Mouse (Mus musculus): ENCODE results near the gene Ptx4.

Ptx4 gene

GRCm38 (mm10) chr17:25120406-25120805 is at the start of gene Ptx4:
Gene Ptx4 (plus strand): TSS chr17:25120760.
- no peak for DNase-seq

GRCm38 (mm10) chr17:25076906-25077305 is 43.7 kb upstream of the Ptx4 start:
- DNase-seq = no peak

DNA sequence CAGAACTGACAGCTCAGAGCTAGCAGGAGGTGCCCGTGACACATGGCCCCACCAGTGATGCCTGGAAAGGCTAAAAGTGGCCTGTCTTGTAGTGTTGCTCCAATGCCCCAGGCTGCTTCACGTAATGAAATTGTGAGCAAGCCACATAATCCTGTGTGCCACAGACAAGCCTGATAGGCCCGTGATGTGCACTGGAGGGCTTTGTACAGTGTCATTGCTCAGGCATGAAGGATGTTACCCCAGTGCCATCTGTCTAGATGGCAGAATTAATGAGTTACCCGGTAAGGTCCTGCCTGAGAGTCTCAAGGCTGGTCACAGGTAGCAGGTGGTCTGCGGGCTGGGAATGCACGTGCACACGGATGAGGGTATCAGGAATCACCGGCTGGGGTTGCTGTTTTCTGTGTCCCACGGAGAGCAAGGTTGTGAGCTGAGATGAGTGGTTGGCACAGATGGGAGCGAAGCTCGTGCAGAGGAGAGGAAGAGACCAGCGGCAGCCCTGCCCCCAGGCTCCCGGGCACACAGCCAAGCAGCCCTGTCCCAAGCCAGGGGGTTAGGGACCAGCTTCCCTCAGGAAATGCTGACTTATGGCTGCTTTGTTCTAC is 42.7 kb upstream of the Ptx4 start:
- DNase-seq = no peak

DNA sequence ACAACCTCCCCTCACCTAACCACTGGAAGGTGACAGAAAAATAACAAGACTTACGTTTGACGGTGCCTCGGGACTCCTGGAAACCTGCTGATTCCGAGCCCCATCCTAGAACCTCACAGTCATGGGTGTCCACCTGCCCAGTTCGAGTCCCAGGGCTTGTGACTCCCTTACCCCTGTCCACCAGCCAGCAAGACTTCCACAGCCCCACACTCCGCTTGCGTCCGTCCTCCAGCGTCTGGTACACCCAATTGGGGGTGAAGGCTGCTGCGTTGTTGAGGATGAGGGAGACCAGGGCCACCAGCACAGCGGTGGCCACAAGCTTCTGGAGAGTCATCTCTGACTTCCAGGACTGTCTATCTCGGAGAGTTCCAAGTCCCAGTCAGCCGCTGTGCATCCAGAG is 40.4 kb upstream of the Ptx4 start:
- DNase-seq = no peak

- DNase-seq = no peak
These were observed 39.6 kb upstream of the Ptx4 start for GRCm38 (mm10) chr17:25080960-25081381.

- DNase-seq = no peak
These were observed 38.3 kb upstream of the Ptx4 start for GRCm38 (mm10) chr17:25082081-25082847.

DNA sequence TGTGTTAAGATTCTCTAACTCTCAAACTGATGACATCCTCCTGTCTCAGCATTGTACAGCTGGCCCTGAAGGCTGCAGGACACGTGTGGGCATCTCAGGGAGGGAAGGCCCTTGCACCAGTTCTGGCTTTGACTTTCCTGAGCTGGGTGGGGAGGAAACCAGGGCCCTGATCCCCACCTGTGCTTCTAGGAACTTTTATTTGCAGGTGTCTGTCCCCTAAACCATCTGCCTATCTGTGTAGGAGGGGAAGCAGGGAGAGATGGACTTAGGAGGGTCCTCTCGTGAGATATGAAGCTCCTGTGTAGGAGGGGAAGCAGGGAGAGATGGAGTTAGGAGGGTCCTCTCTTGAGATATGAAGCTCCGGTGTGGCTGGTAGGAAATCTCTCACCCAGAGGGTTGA is 37.7 kb upstream of the Ptx4 start:
- no peak for DNase-seq

DNA sequence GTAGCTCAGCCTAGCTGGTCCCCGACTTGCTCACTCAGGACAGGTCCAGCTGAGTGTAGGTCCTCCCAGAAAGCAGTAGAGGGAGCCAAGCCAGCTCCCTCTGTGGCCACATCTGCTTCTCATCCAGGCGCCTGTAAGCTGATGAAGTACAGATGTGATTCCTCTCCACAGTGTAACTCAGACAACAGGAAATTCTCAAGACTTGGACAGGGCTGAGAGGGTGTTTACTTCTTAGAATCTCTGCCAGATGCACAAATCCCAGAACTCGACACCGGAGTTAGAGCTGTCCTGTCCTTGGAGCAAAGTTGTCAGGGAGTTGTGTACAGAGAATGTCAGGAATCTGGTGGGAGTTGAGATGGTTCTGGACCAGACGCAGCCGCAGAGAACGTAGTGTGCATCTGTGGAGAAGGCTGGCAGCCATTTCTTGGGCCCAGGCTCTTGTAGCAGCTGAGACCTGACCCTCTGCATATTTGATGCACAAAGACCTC is 37.1 kb upstream of the Ptx4 start, which contains the start of gene Tmem204:
Gene Tmem204, minus strand, starts transcription at position 148 of the 488 bp plus-strand sequence.
- DNase-seq = no peak

- no peak for DNase-seq
These were observed 35.6 kb upstream of the Ptx4 start for GRCm38 (mm10) chr17:25084835-25085385.

DNA sequence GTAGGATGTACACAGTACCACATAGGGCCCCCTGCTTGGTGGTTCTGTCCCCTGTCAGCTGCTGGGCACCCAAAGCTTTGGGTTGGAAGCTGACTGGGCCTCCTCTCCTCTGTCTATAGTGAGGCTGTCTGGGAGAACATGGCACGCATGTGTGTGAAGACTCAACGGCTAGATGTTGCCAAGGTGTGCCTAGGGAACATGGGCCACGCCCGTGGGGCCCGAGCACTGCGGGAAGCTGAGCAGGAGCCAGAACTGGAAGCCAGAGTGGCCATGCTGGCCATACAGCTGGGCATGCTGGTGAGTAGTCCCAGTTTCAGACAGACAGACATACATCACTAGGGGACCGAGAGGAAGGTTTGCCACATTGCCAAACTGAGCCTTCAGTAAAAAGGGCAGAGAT is 33.8 kb upstream of the Ptx4 start:
- DNase-seq = no peak

DNA sequence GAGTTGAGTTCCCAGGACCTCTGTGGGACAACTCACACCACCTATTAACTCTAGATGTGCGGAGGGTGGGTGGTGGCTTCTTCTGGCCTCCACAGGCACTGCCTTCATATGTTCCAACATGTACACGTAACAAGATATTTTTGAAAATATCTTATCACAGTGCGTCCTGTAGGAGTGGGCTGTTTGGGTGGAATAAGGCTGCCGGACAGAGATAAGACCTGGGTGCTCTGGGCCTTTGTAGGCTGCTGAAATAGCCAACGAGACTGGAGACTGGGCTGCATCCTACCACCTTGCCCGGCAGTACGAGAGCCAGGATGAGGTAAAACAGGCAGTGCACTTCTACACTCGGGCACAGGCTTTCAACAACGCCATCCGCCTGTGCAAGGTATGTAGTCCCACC is 31.4 kb upstream of the Ptx4 start:
- DNase-seq = no peak

DNA sequence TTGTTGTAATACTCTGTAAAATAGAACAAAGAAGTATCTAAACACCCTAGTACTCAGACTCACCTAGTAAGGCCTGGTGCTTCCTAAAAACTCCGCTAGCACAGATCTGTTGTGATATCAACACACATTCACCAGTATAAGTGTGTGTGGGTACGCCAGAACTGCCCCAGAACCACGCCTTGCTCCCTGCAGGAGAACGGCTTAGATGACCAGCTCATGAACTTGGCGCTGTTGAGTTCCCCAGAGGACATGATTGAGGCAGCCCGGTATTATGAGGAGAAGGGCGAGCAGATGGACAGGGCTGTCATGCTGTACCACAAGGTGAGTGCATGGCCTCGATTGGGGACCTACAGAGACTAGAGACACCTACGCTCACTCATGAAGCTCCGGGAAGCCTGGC is 30.1 kb upstream of the Ptx4 start:
- no peak for DNase-seq

DNA sequence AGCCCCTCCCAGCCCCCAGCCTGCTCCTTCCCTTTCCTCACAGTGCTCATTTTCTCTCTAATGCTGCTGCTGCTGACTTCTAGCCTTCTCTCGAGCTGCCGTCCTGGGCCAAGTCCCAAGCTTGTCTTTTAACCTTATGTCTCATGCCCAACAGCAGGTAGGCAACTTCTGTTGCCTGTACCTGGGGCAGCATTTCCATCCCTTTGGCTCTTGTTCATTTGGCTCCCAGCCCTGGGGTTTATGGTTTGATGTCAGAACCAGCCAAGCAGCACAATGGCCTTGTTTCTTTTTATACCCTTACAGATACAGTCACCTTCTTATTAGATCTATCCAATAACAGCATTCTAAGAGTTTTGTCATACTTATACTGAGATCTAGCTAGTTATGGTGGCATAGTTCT is 24.3 kb upstream of the Ptx4 start:
- DNase-seq = no peak

GRCm38 (mm10) chr17:25100052-25100451 is 20.5 kb upstream of the Ptx4 start:
- no peak for DNase-seq

GRCm38 (mm10) chr17:25101338-25101737 is 19.2 kb upstream of the Ptx4 start:
- no peak for DNase-seq

DNA sequence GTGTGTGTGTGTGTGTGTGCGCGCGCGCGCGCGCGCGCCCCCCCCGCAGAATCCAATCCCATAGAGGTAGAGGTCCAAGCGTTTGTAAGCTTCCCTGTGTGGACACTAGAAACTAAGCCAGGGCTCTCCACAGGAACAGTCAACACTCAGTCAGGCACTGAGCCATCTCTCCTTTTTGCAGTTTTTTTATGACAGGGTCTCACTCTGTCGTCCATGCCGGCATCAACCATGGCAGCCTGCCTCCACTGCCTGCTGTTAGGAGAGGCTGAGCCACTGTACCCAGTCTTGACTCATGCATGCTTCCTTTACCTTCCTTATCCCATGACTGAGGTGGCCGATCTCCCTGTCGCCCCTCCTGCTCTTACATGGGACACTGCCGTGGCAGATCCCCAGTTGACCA is 12.8 kb upstream of the Ptx4 start:
- DNase-seq = no peak

DNA sequence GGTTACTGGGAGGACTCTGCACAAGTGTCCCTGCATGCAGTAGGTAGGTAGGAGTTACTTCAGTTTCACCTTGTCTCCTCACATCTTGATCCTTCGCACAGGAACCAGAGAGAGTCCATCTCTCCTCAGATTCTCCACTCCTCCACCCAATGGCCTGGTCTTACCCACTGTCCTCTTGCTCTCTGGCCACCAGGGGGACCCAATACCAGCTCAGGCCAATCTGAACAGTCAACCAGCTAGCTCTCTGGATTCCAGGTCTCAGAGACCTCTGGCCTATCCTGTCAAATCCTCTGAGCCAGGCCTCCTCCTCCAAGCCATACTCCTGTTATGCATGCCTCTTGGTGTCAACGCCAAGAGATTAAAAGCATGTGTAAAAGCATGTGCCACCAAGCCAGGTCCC is 11.0 kb upstream of the Ptx4 start:
- no peak for DNase-seq

GRCm38 (mm10) chr17:25110590-25110989 is 10.0 kb upstream of the Ptx4 start:
- no peak for DNase-seq

DNA sequence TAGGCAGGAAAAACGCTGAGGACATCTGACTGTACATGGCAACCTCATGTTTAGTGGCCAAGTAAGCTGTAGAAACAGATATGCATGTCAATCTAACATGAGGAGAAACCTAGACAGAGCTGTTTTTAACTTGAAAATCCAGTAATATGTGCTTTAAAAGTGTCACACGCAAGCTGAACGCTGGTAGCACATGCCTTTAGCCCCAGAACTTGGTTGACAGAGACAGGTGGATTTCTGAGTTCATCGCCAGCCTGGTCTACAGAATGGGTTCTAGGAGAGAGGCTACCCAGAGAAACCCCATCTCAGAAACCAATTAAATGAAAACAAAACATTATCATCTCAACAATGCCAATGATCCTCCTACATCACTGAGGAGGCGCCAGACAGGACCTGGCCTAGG is 9.3 kb upstream of the Ptx4 start:
- DNase-seq = no peak

DNA sequence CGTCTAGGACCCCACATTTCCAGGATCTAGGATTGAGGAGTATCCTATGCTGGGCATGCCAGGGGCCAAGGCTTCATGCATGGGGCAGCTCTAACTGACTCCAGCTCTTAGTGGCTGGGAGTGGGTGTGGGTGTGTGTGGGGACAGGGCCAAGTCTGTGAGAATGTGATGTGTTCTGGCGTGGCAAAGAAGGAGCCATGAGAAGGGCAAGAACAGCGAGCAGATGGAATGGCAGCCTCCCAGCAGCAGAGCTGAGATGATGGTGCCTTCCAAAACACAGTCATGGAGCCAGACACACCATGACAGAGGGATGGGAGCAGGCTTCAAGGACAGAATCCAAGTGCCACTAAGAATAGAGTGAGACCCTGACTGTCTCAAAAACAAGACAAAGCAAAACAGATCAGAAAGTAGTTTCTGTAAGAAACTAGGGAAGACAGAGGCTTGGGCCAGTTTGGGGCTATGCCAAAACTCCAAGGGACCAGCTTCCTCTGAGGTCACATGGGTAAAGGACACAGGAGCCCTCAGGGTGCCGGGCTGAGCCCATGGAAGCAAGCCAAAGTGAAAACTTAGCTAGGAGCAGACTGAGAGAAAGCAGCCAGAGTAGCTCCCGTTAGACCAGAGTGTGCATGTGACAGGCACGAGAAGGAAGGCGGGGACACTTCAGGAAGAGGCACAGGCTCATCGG is 8.7 kb upstream of the Ptx4 start:
- DNase-seq = no peak

- no peak for DNase-seq
These were observed 8.1 kb upstream of the Ptx4 start for GRCm38 (mm10) chr17:25112423-25112810.

DNA sequence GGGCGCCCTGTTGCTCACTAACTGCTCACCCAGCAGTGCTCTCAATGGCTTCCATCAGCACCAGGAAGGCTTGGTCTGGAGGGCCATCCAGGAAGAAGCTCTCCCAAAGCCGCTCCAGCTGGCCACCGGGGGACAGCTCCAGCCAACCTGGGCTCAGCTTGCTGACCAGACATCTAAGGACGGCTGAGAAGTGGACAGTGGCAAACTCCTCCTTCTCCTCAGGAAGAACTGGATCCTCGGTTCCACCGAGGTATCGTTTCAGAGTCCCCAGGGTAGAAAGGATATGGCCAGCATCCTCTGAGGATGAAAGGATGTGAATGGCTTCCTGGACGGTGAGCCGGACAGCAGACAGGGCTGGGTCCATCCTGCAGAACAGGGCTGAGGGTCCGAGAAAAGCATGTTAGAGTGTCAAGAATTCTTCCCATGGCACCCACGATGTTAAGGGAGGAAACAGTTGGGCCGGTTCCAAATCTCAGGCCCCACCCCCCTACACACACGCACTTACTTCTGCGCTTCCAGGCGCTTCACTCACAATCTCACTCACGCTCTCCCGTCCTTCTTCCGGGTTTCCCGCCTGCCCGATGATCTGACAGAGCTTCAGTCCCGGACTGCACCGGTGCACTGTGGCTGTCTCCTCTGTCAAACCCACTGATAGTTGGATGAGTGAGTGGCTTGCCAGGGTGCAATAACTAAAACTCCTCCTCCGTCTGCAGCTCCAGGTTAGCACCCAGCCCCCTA is 5.5 kb upstream of the Ptx4 start:
- no peak for DNase-seq
